ENCODE assay signal across 8 mouse cellular contexts in the genomic region with DNA sequence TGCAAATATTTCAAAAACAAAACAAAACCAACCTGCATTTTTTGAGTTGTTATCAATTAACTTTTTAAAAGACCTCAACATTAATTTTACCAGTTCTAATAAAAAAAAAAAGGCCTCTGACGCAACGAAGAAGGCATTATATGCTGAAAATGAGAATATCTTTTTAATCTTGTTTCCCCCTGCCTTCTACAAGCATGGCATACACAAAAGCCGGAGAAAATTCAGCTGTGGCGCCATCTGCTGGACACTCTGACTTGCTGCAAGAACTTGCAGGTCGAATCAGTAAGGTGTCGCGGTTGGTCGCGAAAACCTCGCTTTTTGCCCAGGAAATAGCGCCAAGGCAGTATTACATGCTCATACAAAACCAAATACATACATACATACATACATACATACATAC. TPM values are rescaled to one million over a fixed set of nuclear protein-coding genes. Genes with fewer than 3 reads are reported as not detected.
DNase-seq lines count a peak whose midpoint lies in the region; ATAC-seq and TF ChIP-seq lines count a peak whose summit lies in the region.

No protein-coding gene starts in this region.

- no peaks in the 10 kb centered on the region for H3K9me3 ChIP-seq in intestine, postnatal 0 days (ENCODE audit: control insufficient read depth)
- H3K9me3 ChIP-seq in limb, embryonic 12.5 days: no peaks in the 10 kb centered on the region
- H3K9me3 ChIP-seq in midbrain, embryonic 14.5 days (ENCODE audit: control insufficient read depth, low read length): no peaks in the 10 kb centered on the region

- no peaks in the 10 kb centered on the region for H3K27me3 ChIP-seq in intestine, postnatal 0 days (replicated peaks; ENCODE audit: control insufficient read depth, insufficient read depth, low read length)
- H3K27me3 ChIP-seq in limb, embryonic 12.5 days: no peaks in the 10 kb centered on the region
- no peaks in the 10 kb centered on the region for H3K27me3 ChIP-seq in midbrain, embryonic 14.5 days (ENCODE audit: control insufficient read depth, insufficient read depth, low read length)
- 0 out of 2 replicates have a peak, but pooled peaks cover 1% of the 10 kb centered on the region for H3K27me3 ChIP-seq in spleen, adult 2 months (ENCODE audit: control insufficient read depth, insufficient read depth, low read length)

- H3K4me2 ChIP-seq in intestine, postnatal 0 days (replicated peaks; ENCODE audit: low read depth): peak overlapping the region; percentile 74; the same call in 1 of the 2 replicates
- H3K4me2 ChIP-seq in limb, embryonic 12.5 days: peak overlapping the region; percentile 67; the same call in 1 of the 2 replicates
- H3K4me2 ChIP-seq in midbrain, embryonic 14.5 days (ENCODE audit: low read length): peak overlapping the region; percentile 98

- intact Hi-C loops in gastrocnemius, postnatal 36 days (cut with DNase I): loop anchor here (5.0 kb wide), 2 partner anchors 42 to 102 kb away; a partner anchor contains a TSS

- TF ChIP-seq POLR2A in spleen, adult 2 months (IDR thresholded peaks at IDR 0.05; ENCODE audit: low read depth, low read length): no peak

- no peaks in the 10 kb centered on the region for H3K4me1 ChIP-seq in intestine, postnatal 0 days (replicated peaks; ENCODE audit: control insufficient read depth, insufficient read depth, low read length)
- peaks cover 36% of the 10 kb centered on the region for H3K4me1 ChIP-seq in limb, embryonic 12.5 days (replicated peaks)
- peaks cover 37% of the 10 kb centered on the region for H3K4me1 ChIP-seq in midbrain, embryonic 14.5 days (ENCODE audit: control insufficient read depth, insufficient read depth, low read length)
- peaks cover 3% of the 10 kb centered on the region; the same call in 1 of the 2 replicates for H3K4me1 ChIP-seq in spleen, adult 2 months (ENCODE audit: control insufficient read depth, insufficient read depth, insufficient read length)

- H3K27ac ChIP-seq in intestine, postnatal 0 days (ENCODE audit: low read depth, low read length): peak overlapping the region; percentile 96; the same call in 1 of the 2 replicates
- H3K27ac ChIP-seq in limb, embryonic 12.5 days: no peak overlapping the region
- peak overlapping the region; percentile 99 for H3K27ac ChIP-seq in midbrain, embryonic 14.5 days (replicated peaks; ENCODE audit: low read depth, low read length)
- no peak overlapping the region for H3K27ac ChIP-seq in spleen, adult 2 months (ENCODE audit: insufficient read depth, low read length)

- no peaks in the 10 kb centered on the region for H3K36me3 ChIP-seq in intestine, postnatal 0 days (ENCODE audit: control insufficient read depth, insufficient read depth)
- no peaks in the 10 kb centered on the region for H3K36me3 ChIP-seq in limb, embryonic 12.5 days
- peaks cover 2% of the 10 kb centered on the region; the same call in 1 of the 2 replicates for H3K36me3 ChIP-seq in midbrain, embryonic 14.5 days (ENCODE audit: control insufficient read depth, insufficient read depth, low read length)
- H3K36me3 ChIP-seq in spleen, adult 2 months (ENCODE audit: control insufficient read depth, insufficient read depth, low read length): no peaks in the 10 kb centered on the region

- peak overlapping the region; percentile 36; the same call in 1 of the 2 replicates for H3K4me3 ChIP-seq in intestine, postnatal 0 days (ENCODE audit: low read depth, low read length)
- H3K4me3 ChIP-seq in limb, embryonic 12.5 days (replicated peaks): no peak overlapping the region
- peak overlapping the region; percentile 44 for H3K4me3 ChIP-seq in midbrain, embryonic 14.5 days (replicated peaks; ENCODE audit: low read depth, low read length)
- no peak overlapping the region for H3K4me3 ChIP-seq in spleen, adult 2 months (ENCODE audit: extremely low read depth, insufficient read depth, insufficient read length)

- TF ChIP-seq CTCF in intestine, postnatal 0 days (IDR thresholded peaks at IDR 0.05; ENCODE audit: low read depth): peak; percentile 94
- peak; percentile 94 for TF ChIP-seq CTCF in spleen, adult 2 months (IDR thresholded peaks at IDR 0.05; ENCODE audit: extremely low read depth, insufficient read depth, insufficient read length, insufficient replicate concordance)

- DNase-seq in cerebellum, adult 11 months: peak; percentile 80
- DNase-seq in embryo, embryonic 10.5 days (ENCODE audit: low spot score): peak; percentile 97
- peak; percentile 79 to 85 for DNase-seq in gastrocnemius, postnatal 36 days
- DNase-seq in midbrain, embryonic 14.5 days: peak; percentile 98
- peak; percentile 83 to 87 for DNase-seq in spleen, adult 2 months (ENCODE audit: low read depth in 1 of 2, low spot score in 2 of 2)

- WGBS in intestine, postnatal 0 days: 2% methylated on average over 11 of the region's 11 CpGs
- under 1% methylated on average over 11 of the region's 11 CpGs for WGBS in limb, embryonic 12.5 days
- 1% methylated on average over 11 of the region's 11 CpGs for WGBS in midbrain, embryonic 14.5 days
- under 1% methylated on average over 11 of the region's 11 CpGs for WGBS in spleen, adult 2 months

- peak overlapping the region; percentile 32; the same call in 1 of the 2 replicates for H3K9ac ChIP-seq in intestine, postnatal 0 days (ENCODE audit: low read depth, low read length)
- H3K9ac ChIP-seq in limb, embryonic 12.5 days (replicated peaks): no peak overlapping the region
- peak overlapping the region; percentile 80 for H3K9ac ChIP-seq in midbrain, embryonic 14.5 days (replicated peaks; ENCODE audit: low read length)

- no peak for ATAC-seq in cerebellum, adult (ENCODE audit: insufficient number of reproducible peaks, low FRiP score, low TSS enrichment)
- peak; percentile 25; the same call in 1 of the 2 replicates for ATAC-seq in intestine, postnatal 0 days
- ATAC-seq in limb, embryonic 12.5 days (ENCODE audit: insufficient number of reproducible peaks, insufficient read depth, low FRiP score, low TSS enrichment, low read depth): no peak
- ATAC-seq in midbrain, embryonic 14.5 days (ENCODE audit: low FRiP score, low TSS enrichment): no peak

RNA-seq across cellular contexts. Expression of a gene that starts 35.8 kb away (rescaled TPM):
- total RNA-seq in gastrocnemius, postnatal 36 days (2021): 1 to 10 TPM; 8.2 to 9.4 TPM
- 271 and 315 TPM in 2 replicates for polyA plus RNA-seq in intestine, postnatal 0 days (2015; fragmentation: Nextera tagmentation; extraction: Ambion mirVana)
- 128 and 135 TPM in 2 replicates for polyA plus RNA-seq in limb, embryonic 12.5 days (2016; fragmentation: Nextera tagmentation; extraction: Ambion mirVana)
- 13.5 and 24.8 TPM in 2 replicates for polyA plus RNA-seq in midbrain, embryonic 14.5 days (2014; fragmentation: Nextera tagmentation; extraction: Ambion mirVana)
- polyA plus RNA-seq in spleen, adult 2 months (2012; rRNA removed): 119 and 126 TPM in 2 replicates

RNA-seq across cellular contexts. Expression of a gene that starts 40.4 kb away (rescaled TPM):
- 10 to 100 TPM; 27.6 to 30.1 TPM for total RNA-seq in gastrocnemius, postnatal 36 days (2021)
- polyA plus RNA-seq in intestine, postnatal 0 days (2015; fragmentation: Nextera tagmentation; extraction: Ambion mirVana): 457 and 503 TPM in 2 replicates
- 1,314 and 1,328 TPM in 2 replicates for polyA plus RNA-seq in limb, embryonic 12.5 days (2016; fragmentation: Nextera tagmentation; extraction: Ambion mirVana)
- 17,220 and 18,751 TPM in 2 replicates for polyA plus RNA-seq in midbrain, embryonic 14.5 days (2014; fragmentation: Nextera tagmentation; extraction: Ambion mirVana)
- polyA plus RNA-seq in spleen, adult 2 months (2012; rRNA removed): 116 and 126 TPM in 2 replicates

RNA-seq across cellular contexts. Expression of a gene that starts 40.5 kb away (rescaled TPM):
- not detected for total RNA-seq in gastrocnemius, postnatal 36 days (2021)
- not detected in 2 replicates for polyA plus RNA-seq in intestine, postnatal 0 days (2015; fragmentation: Nextera tagmentation; extraction: Ambion mirVana)
- not detected in 2 replicates for polyA plus RNA-seq in limb, embryonic 12.5 days (2016; fragmentation: Nextera tagmentation; extraction: Ambion mirVana)
- not detected in 2 replicates for polyA plus RNA-seq in midbrain, embryonic 14.5 days (2014; fragmentation: Nextera tagmentation; extraction: Ambion mirVana)
- polyA plus RNA-seq in spleen, adult 2 months (2012; rRNA removed): 16.3 and 63.6 TPM in 2 replicates

RNA-seq across cellular contexts. Expression of a gene that starts 59.5 kb away (rescaled TPM):
- 10 to 100 TPM; 21.8 to 23.2 TPM for total RNA-seq in gastrocnemius, postnatal 36 days (2021)
- polyA plus RNA-seq in intestine, postnatal 0 days (2015; fragmentation: Nextera tagmentation; extraction: Ambion mirVana): 391 and 435 TPM in 2 replicates
- 1,691 and 1,695 TPM in 2 replicates for polyA plus RNA-seq in limb, embryonic 12.5 days (2016; fragmentation: Nextera tagmentation; extraction: Ambion mirVana)
- polyA plus RNA-seq in midbrain, embryonic 14.5 days (2014; fragmentation: Nextera tagmentation; extraction: Ambion mirVana): 1,095 and 1,120 TPM in 2 replicates
- polyA plus RNA-seq in spleen, adult 2 months (2012; rRNA removed): 694 and 1,212 TPM in 2 replicates

Comparison
In these comparisons a context has a peak if more than half of its experiments do, and no peak if none do; other contexts are left out.
1. H3K27ac ChIP-seq: peak in intestine, postnatal 0 days (single experiment) and midbrain, embryonic 14.5 days (single experiment); none in limb, embryonic 12.5 days (single experiment) and spleen, adult 2 months (single experiment).
2. H3K4me3 ChIP-seq: peak in intestine, postnatal 0 days (single experiment) and midbrain, embryonic 14.5 days (single experiment); none in limb, embryonic 12.5 days (single experiment) and spleen, adult 2 months (single experiment).
3. RNA of a gene that starts 40.4 kb away (polyA plus RNA-seq): 17,220 to 18,751 TPM in midbrain, embryonic 14.5 days; 1,314 to 1,328 TPM in limb, embryonic 12.5 days, 457 to 503 TPM in intestine, postnatal 0 days and 116 to 126 TPM in spleen, adult 2 months; every median in the first group is over 10 times any median in the second.
4. RNA of a gene that starts 40.5 kb away (polyA plus RNA-seq): 16.3 to 63.6 TPM in spleen, adult 2 months; not detected in intestine, postnatal 0 days, not detected in limb, embryonic 12.5 days and not detected in midbrain, embryonic 14.5 days; every median in the first group is over 10 times any median in the second.
5. Peak in every context shown above with its lines, with median percentiles within 50 percentile points of each other: DNase-seq and H3K4me2 ChIP-seq.